Mouse (Mus musculus) adrenal gland, adult 18-20 months (tissue): Measurements from ENCODE around the gene Cfap97. TPM values are rescaled to one million over a fixed set of nuclear protein-coding genes. Genes with fewer than 3 reads are reported as not detected.
A peak's percentile ranks its signal among the peaks of the same experiment; 100 is the strongest.

ENCODE experiments used
- DNase-seq, 2 experiments: peaks; one replicate each; pipeline ENCODE4 v3.0.0; 2021 to 2022; ENCODE audit warnings: low spot score in 2 of 2
- total RNA-seq, 2 experiments: library from RNA; stranded (reverse); gene quantifications; 1 replicate in 1 of 2; 2 replicates in 1 of 2; pipeline ENCODE4 v1.2.3; 2021

Cfap97 gene
- total RNA-seq, 2 experiments from 2014 or later = 12.3 to 15.4 TPM

DNA sequence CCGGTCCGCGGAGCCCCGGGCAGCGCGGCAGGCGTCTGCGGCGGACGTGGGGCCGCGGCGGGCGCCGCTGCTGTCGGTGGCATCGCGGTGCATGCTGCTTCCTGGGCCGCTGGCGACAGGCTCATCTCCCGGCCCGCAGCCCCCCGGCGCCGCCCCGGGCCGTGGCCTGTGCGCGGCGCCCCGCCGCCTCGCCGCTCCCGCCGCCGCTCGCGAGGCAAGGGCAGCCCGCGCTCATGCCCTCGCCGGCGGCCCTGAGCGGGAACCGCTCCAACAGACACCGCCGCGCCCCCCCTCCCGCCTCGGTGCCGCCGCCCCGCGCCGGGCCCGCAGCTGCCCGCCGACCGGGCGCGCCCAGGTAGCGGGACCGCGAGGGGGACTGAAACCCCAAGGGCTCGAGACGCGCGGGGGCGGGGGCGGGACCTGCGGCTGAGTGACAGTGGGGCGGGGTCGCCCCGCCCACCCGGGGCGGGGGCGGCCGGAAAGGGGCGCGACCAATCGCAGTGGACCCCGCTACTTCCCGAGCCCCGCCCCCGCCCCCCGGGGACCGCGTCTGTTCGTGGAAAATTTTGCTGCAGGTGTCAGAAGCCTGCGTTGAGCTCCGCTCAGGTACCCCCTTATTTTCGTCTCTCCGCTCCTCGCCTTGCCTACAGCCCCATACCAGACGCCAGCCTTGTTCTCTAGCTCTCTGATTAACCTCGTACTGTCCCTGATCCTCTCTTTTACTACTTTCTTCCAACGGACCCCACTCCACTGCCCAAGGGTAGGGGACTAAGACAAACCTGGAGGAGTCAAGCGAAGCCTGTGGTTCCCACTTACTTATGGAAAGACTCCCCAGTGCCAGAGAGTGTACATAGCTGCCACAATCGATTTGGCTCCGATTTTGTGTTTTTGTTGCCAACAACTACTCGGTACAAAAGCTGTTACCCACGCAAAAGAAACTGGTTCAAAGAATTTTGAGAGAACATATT is 777 bp downstream of the Cfap97 start, which contains the start of gene Snx25:
Snx25 (minus strand) TSS at position 96 of the 968 bp plus-strand sequence.
- peak; percentile 88 to 90 for DNase-seq

GRCm38 (mm10) chr8:46153042-46153441 is 1.5 kb downstream of the Cfap97 start:
- DNase-seq = no peak

DNA sequence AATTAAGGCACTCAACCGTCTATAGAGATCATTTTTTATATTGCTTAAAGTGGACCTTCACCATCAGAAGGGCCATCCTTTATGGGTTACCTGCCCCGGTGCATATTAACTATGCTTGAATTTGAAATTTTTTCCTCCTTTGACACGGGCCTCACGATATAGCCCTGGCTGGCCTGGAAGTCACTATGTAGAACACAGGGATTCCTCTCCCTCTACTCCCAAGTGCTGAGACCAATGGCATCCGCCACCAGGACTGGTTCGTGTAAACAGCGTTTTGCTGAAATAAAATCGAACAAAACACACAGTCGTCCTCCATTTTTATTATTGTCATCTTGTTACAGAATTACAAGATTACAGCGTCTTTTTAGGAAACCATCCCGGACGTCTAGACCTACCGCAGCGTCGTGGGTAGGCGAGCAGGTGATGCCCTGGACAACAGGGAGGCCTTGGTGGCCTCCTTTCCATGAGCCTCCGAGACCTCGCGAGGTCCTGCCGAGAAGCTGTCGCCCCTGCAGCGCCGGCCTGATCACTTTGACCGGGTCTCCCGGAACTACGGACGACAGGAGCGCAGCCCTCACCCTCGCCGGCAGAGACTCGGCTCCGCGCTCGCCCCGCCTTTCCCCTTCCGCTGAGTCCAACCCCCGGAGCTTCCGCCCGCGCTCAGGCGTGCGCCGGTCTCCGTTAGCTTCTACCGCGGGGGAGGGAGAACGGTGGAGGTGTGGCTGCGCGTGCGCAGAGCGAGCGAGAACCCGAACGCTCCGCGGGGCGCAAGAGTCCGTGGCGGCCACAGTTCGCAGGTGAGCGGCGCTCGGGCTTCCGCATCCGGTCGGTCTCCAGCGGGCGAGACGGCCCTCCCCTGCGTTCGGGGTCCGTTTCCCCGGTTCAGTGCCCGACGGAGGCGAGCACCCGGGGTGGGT is 11.6 kb downstream of the Cfap97 start:
- peak; percentile 95 to 96 for DNase-seq

DNA sequence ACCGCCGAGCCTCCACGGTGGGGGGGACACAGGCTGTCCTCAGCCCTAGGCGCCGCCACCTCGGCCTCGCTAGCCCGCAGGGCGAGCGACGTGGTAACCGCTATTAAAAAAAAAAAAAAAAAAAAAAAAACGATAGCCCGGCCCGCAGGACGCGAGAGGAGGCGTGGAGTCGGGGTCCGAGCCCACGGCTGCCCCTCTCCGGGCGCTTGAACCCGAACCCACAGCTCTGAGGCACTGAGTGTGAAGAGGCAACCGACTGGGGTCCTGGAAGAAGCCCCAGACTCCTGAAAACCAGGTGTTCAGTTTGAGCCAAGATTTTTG is 12.3 kb downstream of the Cfap97 start:
- DNase-seq = no peak

DNA sequence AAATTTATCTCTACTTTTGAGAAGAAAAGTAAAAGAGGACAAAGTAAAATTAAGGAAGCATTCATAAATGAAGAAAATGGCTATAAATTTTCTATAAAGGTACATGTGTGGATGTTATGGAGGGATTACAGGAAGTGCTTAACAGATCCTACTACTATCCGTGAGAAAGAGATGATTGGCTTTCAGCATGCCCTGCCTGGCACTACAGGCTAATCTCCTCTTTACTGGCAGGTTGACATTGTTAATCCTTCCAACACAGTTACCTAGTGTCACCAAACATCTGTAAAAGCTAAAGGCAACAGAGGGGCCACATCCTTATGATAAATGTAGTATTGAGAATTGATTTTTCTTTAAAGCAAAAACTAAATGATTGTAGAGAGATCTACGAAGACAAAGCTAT is 22.1 kb downstream of the Cfap97 start:
- no peak for DNase-seq

- no peak for DNase-seq
Observed at GRCm38 (mm10) chr8:46180136-46180535, 28.6 kb downstream of the Cfap97 start.

- DNase-seq = peak; percentile 51 to 58
Observed at GRCm38 (mm10) chr8:46185361-46185760, 33.8 kb downstream of the Cfap97 start.

- no peak for DNase-seq
Observed at GRCm38 (mm10) chr8:46193100-46193499, 41.5 kb downstream of the Cfap97 start.

- no peak for DNase-seq
Observed at GRCm38 (mm10) chr8:46196877-46197276, 45.3 kb downstream of the Cfap97 start.

GRCm38 (mm10) chr8:46197673-46198072 is 46.1 kb downstream of the Cfap97 start:
- DNase-seq = no peak

- no peak for DNase-seq
Observed at GRCm38 (mm10) chr8:46202350-46202749, 50.8 kb downstream of the Cfap97 start.

- no peak for DNase-seq
Observed at GRCm38 (mm10) chr8:46204301-46204700, 52.7 kb downstream of the Cfap97 start.

DNA sequence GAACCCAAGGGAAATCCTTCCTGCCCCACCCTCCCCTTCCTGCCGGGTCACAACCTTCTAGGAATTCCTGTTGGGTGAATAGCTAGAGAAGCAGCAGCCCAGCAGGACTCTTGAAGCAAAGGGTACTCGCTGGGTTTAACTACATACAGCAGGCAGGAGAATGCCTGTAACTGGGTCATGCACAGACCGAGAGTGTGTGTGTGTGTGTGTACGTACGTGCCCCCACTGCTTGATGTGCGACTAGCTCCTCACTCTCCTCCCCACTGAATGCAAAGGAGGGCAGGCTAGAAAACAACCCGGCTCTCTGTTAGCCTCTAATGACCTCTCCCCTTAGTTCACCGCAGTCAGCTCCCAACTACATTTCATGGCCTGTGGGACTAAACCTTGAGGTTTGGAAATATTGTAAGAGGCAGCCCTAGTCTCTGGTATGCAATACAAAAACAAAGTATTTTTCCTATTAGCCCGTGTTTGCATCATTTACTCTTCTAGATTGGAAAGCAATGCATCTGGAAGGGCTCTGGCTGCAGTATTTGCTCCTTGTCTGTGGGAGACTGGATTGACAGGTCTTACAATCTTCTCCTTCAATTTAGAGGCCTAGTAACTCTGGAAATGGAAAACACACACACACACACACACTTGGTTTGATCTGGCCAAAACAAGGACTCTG is 53.5 kb downstream of the Cfap97 start:
- no peak for DNase-seq

- no peak for DNase-seq
Observed at GRCm38 (mm10) chr8:46206107-46206506, 54.5 kb downstream of the Cfap97 start.

GRCm38 (mm10) chr8:46208354-46208753 is 56.8 kb downstream of the Cfap97 start:
- DNase-seq = peak in 1 of 2 experiments; percentile 23

- DNase-seq = peak in 1 of 2 experiments; percentile 23
Observed at GRCm38 (mm10) chr8:46209057-46209456, 57.5 kb downstream of the Cfap97 start.

DNA sequence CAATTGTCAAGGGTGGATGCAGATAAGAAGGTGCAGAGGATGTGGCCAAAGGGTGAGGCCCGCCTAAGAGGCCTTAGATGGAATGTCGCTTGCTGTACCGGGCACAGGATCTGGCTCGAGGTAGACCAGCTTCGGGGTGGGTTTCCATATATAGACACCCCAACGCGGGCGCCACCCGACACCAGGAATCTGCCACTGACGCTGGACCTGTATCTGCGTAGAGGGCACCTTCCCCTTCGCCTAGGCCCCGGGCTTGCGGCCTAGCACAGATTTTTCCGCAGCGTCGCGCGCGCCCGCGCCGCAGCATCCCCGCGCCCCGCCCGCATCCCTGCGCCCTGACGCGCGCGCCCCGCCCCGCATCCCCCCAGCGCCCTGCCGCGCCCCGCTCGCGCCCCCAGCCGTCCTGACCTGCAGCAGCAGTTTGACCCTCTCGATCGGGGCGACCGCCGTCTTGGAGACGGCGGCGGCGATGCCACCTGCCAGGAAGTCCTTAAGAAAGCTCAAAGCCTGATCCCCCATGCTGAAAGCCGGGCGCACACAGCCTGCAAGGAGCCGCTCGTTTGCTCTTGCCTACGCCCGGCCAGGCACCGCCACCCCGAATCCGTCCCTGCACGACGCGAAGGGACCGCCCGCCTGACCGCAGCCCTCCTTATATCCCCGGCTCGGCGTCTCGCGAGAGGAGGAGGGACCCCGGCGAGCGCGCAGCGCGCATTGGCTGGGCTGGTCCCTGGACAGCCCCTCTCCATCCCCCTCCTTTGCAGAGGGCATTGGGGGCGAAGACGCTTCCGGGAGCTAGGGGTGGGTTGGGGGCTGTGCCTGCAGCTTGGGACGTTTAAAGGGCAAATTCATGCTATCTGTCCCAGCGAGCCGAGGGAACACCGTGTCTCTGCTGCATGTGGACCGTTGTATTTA is 59.1 kb downstream of the Cfap97 start, which contains the start of gene Slc25a4:
Slc25a4 (minus strand) TSS at position 881 of the 912 bp plus-strand sequence.
- peak; percentile 98 for DNase-seq

- DNase-seq = no peak
Observed at GRCm38 (mm10) chr8:46211611-46212071, 60.1 kb downstream of the Cfap97 start.

DNA sequence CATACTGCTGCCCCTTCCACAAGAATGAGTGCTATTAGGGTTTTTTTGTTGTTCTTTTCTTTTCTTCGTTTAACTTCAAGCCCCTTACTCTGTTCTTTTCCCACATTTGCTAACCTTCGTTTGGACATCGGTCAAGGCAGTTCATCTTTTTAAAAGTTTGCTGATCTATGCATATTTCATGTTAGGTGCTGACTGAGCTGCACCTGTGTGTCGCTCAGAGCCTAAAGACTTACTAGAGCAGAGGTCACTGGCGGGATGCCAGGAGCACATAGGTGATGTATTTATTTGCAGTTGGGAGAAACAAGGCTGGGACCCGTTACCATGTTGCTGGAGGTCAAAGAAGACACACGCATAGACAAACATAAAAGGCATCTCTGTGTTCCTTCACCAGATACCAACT is 60.6 kb downstream of the Cfap97 start:
- DNase-seq = no peak

GRCm38 (mm10) chr8:46213971-46214480 is 62.5 kb downstream of the Cfap97 start:
- DNase-seq = no peak
